Mouse (Mus musculus) neutrophil, adult 65 days (primary cell): ENCODE results near the gene Teddm3. TPM values are rescaled to one million over a fixed set of nuclear protein-coding genes. Genes with fewer than 3 reads are reported as not detected.

Experiments
- total RNA-seq: library from RNA; stranded (reverse); gene quantifications from 2 replicates; pipeline ENCODE4 v1.2.4, GENCODE M21; 2023

Gene Teddm3
- not detected in 2 replicates for total RNA-seq

GRCm38 (mm10) chr16:21153900-21154299, at the start of gene Teddm3:
Gene Teddm3, minus strand, starts transcription at chr16:21154000.

Other genes with a start within 250 kb of the Teddm3 start
- gene Ephb3, start 50.8 kb upstream of the Teddm3 start, total RNA-seq, result not detected in 2 replicates